28 mouse cellular contexts compared by ENCODE assay signal in genomic region chr13:45406289-45406688, GRCm38 (mm10). TPM values are rescaled to one million over a fixed set of nuclear protein-coding genes. Genes with fewer than 3 reads are reported as not detected.
DNase-seq lines count a peak whose midpoint lies in the region; ATAC-seq and TF ChIP-seq lines count a peak whose summit lies in the region.
"Had no signal": no experiment of that assay in that cellular context is flagged by ENCODE, and none has a peak within 500 bp of the region (broad histone marks: within the 10 kb centered on the region; RNA-seq: fewer than 3 reads in every experiment).

No protein-coding gene starts in this region.

- no peak overlapping the region for H3K4me3 ChIP-seq in forebrain, embryonic 10.5 days
- H3K4me3 ChIP-seq in forebrain, embryonic 15.5 days: no peak overlapping the region
- no peak overlapping the region for H3K4me3 ChIP-seq in limb, embryonic 15.5 days
- H3K4me3 ChIP-seq in limb, embryonic 10.5 days: no peak overlapping the region
- no peak overlapping the region for H3K4me3 ChIP-seq in liver, embryonic 12.5 days
- no peak overlapping the region for H3K4me3 ChIP-seq in liver, postnatal 0 days (ENCODE audit: low read depth, low read length)
- H3K4me3 ChIP-seq: hindbrain, embryonic 12.5 days; intestine, embryonic 15.5 days; myocyte; neural tube, embryonic 12.5 days had no signal

- H3K4me2 ChIP-seq in forebrain, embryonic 15.5 days (replicated peaks): no peak overlapping the region
- H3K4me2 ChIP-seq in limb, embryonic 15.5 days: no peak overlapping the region
- H3K4me2 ChIP-seq in liver, embryonic 12.5 days: peak overlapping the region; percentile 64
- no peak overlapping the region for H3K4me2 ChIP-seq in liver, postnatal 0 days (ENCODE audit: low read depth, low read length)
- H3K4me2 ChIP-seq: hindbrain, embryonic 12.5 days; intestine, embryonic 15.5 days; midbrain, embryonic 11.5 days; neural tube, embryonic 12.5 days had no signal

- TF ChIP-seq EP300 in liver, postnatal 0 days (IDR thresholded peaks at IDR 0.05; ENCODE audit: low read depth): no peak

- 0 out of 2 replicates have a peak, but pooled peaks cover 2% of the 10 kb centered on the region for H3K9me3 ChIP-seq in forebrain, embryonic 10.5 days
- H3K9me3 ChIP-seq in forebrain, embryonic 15.5 days: no peaks in the 10 kb centered on the region
- H3K9me3 ChIP-seq in limb, embryonic 15.5 days: no peaks in the 10 kb centered on the region
- no peaks in the 10 kb centered on the region for H3K9me3 ChIP-seq in limb, embryonic 10.5 days (replicated peaks)
- H3K9me3 ChIP-seq in liver, embryonic 12.5 days (replicated peaks): no peaks in the 10 kb centered on the region
- no peaks in the 10 kb centered on the region for H3K9me3 ChIP-seq in liver, postnatal 0 days (ENCODE audit: low read length)
- H3K9me3 ChIP-seq: hindbrain, embryonic 12.5 days; intestine, embryonic 15.5 days; neural tube, embryonic 12.5 days had no signal

- H3K27ac ChIP-seq in forebrain, embryonic 10.5 days: 0 out of 2 replicates have a peak overlapping the region, but pooled peaks have one; percentile 25
- H3K27ac ChIP-seq in forebrain, embryonic 15.5 days (replicated peaks): no peak overlapping the region
- 0 out of 2 replicates have a peak overlapping the region, but pooled peaks have one; percentile 11 for H3K27ac ChIP-seq in limb, embryonic 15.5 days
- H3K27ac ChIP-seq in limb, embryonic 10.5 days: no peak overlapping the region
- peak overlapping the region; percentile 97 for H3K27ac ChIP-seq in liver, embryonic 12.5 days
- 0 out of 2 replicates have a peak overlapping the region, but pooled peaks have one; percentile 22 for H3K27ac ChIP-seq in liver, postnatal 0 days (ENCODE audit: low read depth)
- H3K27ac ChIP-seq: hindbrain, embryonic 12.5 days; hindbrain, postnatal 0 days; intestine, embryonic 15.5 days; kidney, postnatal 0 days; neural tube, embryonic 12.5 days had no signal

- TF ChIP-seq CTCF in liver, postnatal 0 days (IDR thresholded peaks at IDR 0.05; ENCODE audit: low read depth): no peak

- no peaks in the 10 kb centered on the region for H3K27me3 ChIP-seq in forebrain, embryonic 10.5 days (ENCODE audit: poor library complexity, severe bottlenecking)
- no peaks in the 10 kb centered on the region for H3K27me3 ChIP-seq in forebrain, embryonic 15.5 days
- H3K27me3 ChIP-seq in limb, embryonic 15.5 days: no peaks in the 10 kb centered on the region
- no peaks in the 10 kb centered on the region for H3K27me3 ChIP-seq in limb, embryonic 10.5 days (ENCODE audit: low read depth, poor library complexity, severe bottlenecking)
- peaks cover 3% of the 10 kb centered on the region; the same call in 1 of the 2 replicates for H3K27me3 ChIP-seq in liver, embryonic 12.5 days (replicated peaks)
- peaks cover 13% of the 10 kb centered on the region; the same call in 1 of the 2 replicates for H3K27me3 ChIP-seq in liver, postnatal 0 days (ENCODE audit: insufficient read depth, low read length)
- H3K27me3 ChIP-seq: hindbrain, embryonic 12.5 days; intestine, embryonic 15.5 days; neural tube, embryonic 12.5 days had no signal

- WGBS in forebrain, embryonic 10.5 days: 94% methylated on average over 11 of the region's 11 CpGs
- 94% methylated on average over 11 of the region's 11 CpGs for WGBS in forebrain, embryonic 15.5 days
- WGBS in limb, embryonic 15.5 days: 90% methylated on average over 11 of the region's 11 CpGs
- 92% methylated on average over 11 of the region's 11 CpGs for whole genome bisulfite sequencing in limb, embryonic 10.5 days
- WGBS in liver, embryonic 12.5 days (ENCODE audit: insufficient replicate concordance): 46% methylated on average over 11 of the region's 11 CpGs
- 75% methylated on average over 11 of the region's 11 CpGs for WGBS in liver, postnatal 0 days (ENCODE audit: insufficient replicate concordance)

- no peak for ATAC-seq in forebrain, embryonic 15.5 days (replicated peaks)
- no peak for ATAC-seq in limb, embryonic 15.5 days (ENCODE audit: insufficient number of reproducible peaks, low FRiP score, low TSS enrichment, low read depth)
- ATAC-seq in liver, embryonic 12.5 days: no peak
- ATAC-seq in liver, postnatal 0 days: no peak
- ATAC-seq: activated CD4-positive, CD25-positive, alpha-beta regulatory T cell, adult 4 months; CD4-positive, CD25-positive, alpha-beta regulatory T cell, adult 4 months; forebrain, postnatal 0 days; hindbrain, postnatal 0 days; intestine, embryonic 15.5 days had no signal

- H3K9ac ChIP-seq in forebrain, embryonic 15.5 days (replicated peaks): no peak overlapping the region
- H3K9ac ChIP-seq in limb, embryonic 15.5 days: no peak overlapping the region
- H3K9ac ChIP-seq in liver, embryonic 12.5 days: no peak overlapping the region
- H3K9ac ChIP-seq in liver, postnatal 0 days (replicated peaks): no peak overlapping the region
- H3K9ac ChIP-seq: forebrain, postnatal 0 days; hindbrain, embryonic 12.5 days; intestine, embryonic 15.5 days; neural tube, embryonic 12.5 days had no signal

- DNase-seq in forebrain, embryonic 10.5 days (ENCODE audit: extremely low spot score, low spot score): no peak
- DNase-seq in limb, embryonic 10.5 days (ENCODE audit: low spot score): no peak
- DNase-seq in liver, postnatal 0 days: no peak
- DNase-seq in cerebellum, adult 8-10 months: no peak
- DNase-seq in testis, postnatal 10 days (ENCODE audit: low spot score): no peak
- DNase-seq: adrenal gland, adult 2 months; cerebellum, adult 9-11 months; embryo, embryonic 11 days; forebrain, postnatal 0 days; kidney, adult 2 months; kidney, postnatal 4 days; lung, postnatal 36 days; right cerebral cortex, adult 18-20 months; spleen, adult 18-20 months; thymus, adult 18-20 months; thymus, postnatal 36 days had no signal

- H3K36me3 ChIP-seq in forebrain, embryonic 10.5 days (replicated peaks): peaks cover 71% of the 10 kb centered on the region
- 0 out of 2 replicates have a peak, but pooled peaks cover 5% of the 10 kb centered on the region for H3K36me3 ChIP-seq in forebrain, embryonic 15.5 days
- H3K36me3 ChIP-seq in limb, embryonic 15.5 days: peaks cover 73% of the 10 kb centered on the region
- peaks cover 81% of the 10 kb centered on the region for H3K36me3 ChIP-seq in limb, embryonic 10.5 days
- H3K36me3 ChIP-seq in liver, embryonic 12.5 days: peaks cover 78% of the 10 kb centered on the region
- peaks cover 74% of the 10 kb centered on the region for H3K36me3 ChIP-seq in liver, postnatal 0 days (replicated peaks; ENCODE audit: insufficient read depth, low read length)

- peaks cover 18% of the 10 kb centered on the region for H3K4me1 ChIP-seq in forebrain, embryonic 10.5 days
- H3K4me1 ChIP-seq in forebrain, embryonic 15.5 days: no peaks in the 10 kb centered on the region
- H3K4me1 ChIP-seq in limb, embryonic 15.5 days: peaks cover 15% of the 10 kb centered on the region
- H3K4me1 ChIP-seq in limb, embryonic 10.5 days: peaks cover 18% of the 10 kb centered on the region
- peaks cover 66% of the 10 kb centered on the region for H3K4me1 ChIP-seq in liver, embryonic 12.5 days
- H3K4me1 ChIP-seq in liver, postnatal 0 days (ENCODE audit: insufficient read depth): peaks cover 39% of the 10 kb centered on the region
- H3K4me1 ChIP-seq: intestine, embryonic 15.5 days; neural tube, embryonic 12.5 days had no signal

RNA-seq across cellular contexts. Expression of gene Mylip, which starts 16.7 kb away (rescaled TPM):
- 4.1 and 4.9 TPM in 2 replicates for polyA plus RNA-seq in forebrain, embryonic 10.5 days (2016; fragmentation: Nextera tagmentation; extraction: Ambion mirVana)
- 4.0 and 5.2 TPM in 2 replicates for polyA plus RNA-seq in forebrain, embryonic 15.5 days (2015; fragmentation: Nextera tagmentation; extraction: Ambion mirVana)
- polyA plus RNA-seq in limb, embryonic 15.5 days (2015; fragmentation: Nextera tagmentation; extraction: Ambion mirVana): 27.4 and 28.2 TPM in 2 replicates
- polyA plus RNA-seq in limb, embryonic 10.5 days (2016; fragmentation: Nextera tagmentation; extraction: Ambion mirVana): 10.0 and 17.1 TPM in 2 replicates
- polyA plus RNA-seq in liver, embryonic 12.5 days (2016; fragmentation: Nextera tagmentation; extraction: Ambion mirVana): 7.0 and 7.6 TPM in 2 replicates
- polyA plus RNA-seq in liver, postnatal 0 days (2015; fragmentation: Nextera tagmentation; extraction: Ambion mirVana): 6.9 and 7.4 TPM in 2 replicates

Comparison
In these comparisons a context has a peak if more than half of its experiments do, and no peak if none do; other contexts are left out.
1. H3K27ac ChIP-seq: peak in forebrain, embryonic 10.5 days (single experiment), limb, embryonic 15.5 days (single experiment), liver, embryonic 12.5 days (single experiment) and liver, postnatal 0 days (single experiment); none in forebrain, embryonic 15.5 days (single experiment) and limb, embryonic 10.5 days (single experiment).